Mouse (Mus musculus): ENCODE measurements at regions not wholly inside any gene's neighbourhood (a gene's known extent, or its start where the extent isn't known, plus 50 kb on each side); places are given as distances from the start of the nearest gene placed in this dataset.
A peak's percentile ranks its signal among the peaks of the same experiment; 100 is the strongest.

DNA sequence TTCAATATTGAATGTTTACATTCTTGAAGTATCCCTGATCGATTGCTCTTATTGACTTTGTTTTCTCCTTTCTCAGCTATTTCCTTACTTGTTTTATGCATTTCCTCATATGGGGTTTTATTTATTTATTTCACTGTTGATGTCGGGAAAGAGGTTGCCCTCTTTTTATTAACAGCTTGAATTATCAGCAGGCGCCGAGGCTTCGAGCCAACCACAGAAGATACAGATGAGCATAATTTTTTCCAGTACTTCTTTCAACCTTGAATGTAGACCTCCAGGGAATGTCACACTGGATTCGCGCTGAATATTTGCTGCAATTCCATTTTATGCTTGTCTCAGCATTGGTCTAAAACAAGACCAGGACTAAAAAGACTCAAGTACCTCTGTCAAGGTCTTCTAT, 183.4 kb upstream of the Cntn6 start:
- no peak for ATAC-seq (ENCODE audit: low TSS enrichment)

DNA sequence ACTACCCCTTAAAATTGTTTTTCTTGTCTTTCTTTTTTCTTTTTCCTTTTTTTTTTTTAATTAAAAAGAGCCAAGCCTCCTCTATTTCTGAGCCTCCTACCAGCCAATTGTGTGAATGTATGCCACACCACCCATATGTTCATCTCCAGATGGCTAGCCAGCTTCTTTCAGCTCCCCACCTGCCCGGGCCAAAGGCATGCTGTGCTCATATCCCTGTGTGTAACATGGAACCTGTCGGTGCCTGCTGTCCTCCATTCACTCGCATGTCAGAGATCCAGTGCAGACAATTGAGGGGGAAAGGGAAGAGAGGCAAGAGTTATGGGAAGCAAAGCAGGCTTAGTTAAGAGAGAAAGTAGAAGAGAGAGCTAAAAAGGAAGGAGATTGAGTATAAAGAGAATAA, 179.6 kb upstream of the Cntn6 start:
- ATAC-seq (ENCODE audit: low TSS enrichment), result peak; percentile 87

GRCm38 (mm10) chr6:104318451-104318850, 174.1 kb upstream of the Cntn6 start:
- ATAC-seq (ENCODE audit: low TSS enrichment), result no peak

- no peak for ATAC-seq (ENCODE audit: low TSS enrichment)
Measured at GRCm38 (mm10) chr6:104322182-104322581, 170.4 kb upstream of the Cntn6 start.

- no peak for ATAC-seq (ENCODE audit: low TSS enrichment)
Measured at GRCm38 (mm10) chr6:104339134-104339848, 153.3 kb upstream of the Cntn6 start.

DNA sequence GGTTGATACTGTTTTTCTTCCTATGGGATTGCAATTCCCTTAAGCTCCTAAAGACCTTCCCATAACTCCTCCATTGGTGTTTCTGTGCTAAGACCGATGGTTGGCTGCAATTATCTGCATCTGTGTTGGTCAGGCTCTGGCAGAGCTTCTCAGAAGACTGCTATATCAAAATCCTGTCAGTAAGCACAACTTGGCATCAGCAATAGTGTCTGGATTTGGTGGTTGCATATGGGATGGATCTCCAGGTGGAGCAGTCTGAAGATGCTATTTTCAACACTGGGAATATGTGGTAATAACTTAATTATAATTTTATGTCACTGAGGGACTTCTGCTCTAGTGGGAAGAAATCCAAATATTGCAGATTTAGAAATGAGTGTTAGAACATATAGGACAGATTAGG, 148.6 kb upstream of the Cntn6 start:
- ATAC-seq (ENCODE audit: low TSS enrichment), result no peak
